Mouse (Mus musculus) c-Kit-negative CD71-positive TER-119-positive erythroid progenitor cells, embryonic 14.5 days (primary cell): ENCODE data around the gene Olfr374.

ENCODE experiments used
- DNase-seq: peaks from one replicate; pipeline ENCODE4 v3.0.0-alpha.2; 2013; ENCODE audit warnings: low read depth, low spot score

The Olfr374 gene

GRCm38 (mm10) chr8:72135446-72136301, 28.8 kb downstream of the Olfr374 start:
- no peak for DNase-seq

- no peak for DNase-seq
These were observed 29.6 kb downstream of the Olfr374 start for GRCm38 (mm10) chr8:72136302-72136978.

- DNase-seq, result no peak
These were observed 30.6 kb downstream of the Olfr374 start for GRCm38 (mm10) chr8:72137431-72137830.

GRCm38 (mm10) chr8:72138456-72138855, 31.6 kb downstream of the Olfr374 start:
- DNase-seq, result no peak

- DNase-seq, result no peak
These were observed 36.5 kb downstream of the Olfr374 start for GRCm38 (mm10) chr8:72143256-72143824.

GRCm38 (mm10) chr8:72144345-72144975, 37.6 kb downstream of the Olfr374 start:
- DNase-seq, result no peak

GRCm38 (mm10) chr8:72145511-72145910, 38.7 kb downstream of the Olfr374 start:
- DNase-seq, result no peak

GRCm38 (mm10) chr8:72146056-72146455, 39.2 kb downstream of the Olfr374 start:
- no peak for DNase-seq

- no peak for DNase-seq
These were observed 39.7 kb downstream of the Olfr374 start for GRCm38 (mm10) chr8:72146556-72146955.

- DNase-seq, result no peak
These were observed 40.4 kb downstream of the Olfr374 start for GRCm38 (mm10) chr8:72147266-72147665.

GRCm38 (mm10) chr8:72149056-72149455, 42.2 kb downstream of the Olfr374 start:
- no peak for DNase-seq

GRCm38 (mm10) chr8:72151418-72152078, 44.7 kb downstream of the Olfr374 start:
- DNase-seq, result no peak

GRCm38 (mm10) chr8:72153382-72153781, 46.5 kb downstream of the Olfr374 start:
- DNase-seq, result no peak

- DNase-seq, result no peak
These were observed 51.3 kb downstream of the Olfr374 start for GRCm38 (mm10) chr8:72158096-72158495.

GRCm38 (mm10) chr8:72158726-72159125, 51.9 kb downstream of the Olfr374 start:
- no peak for DNase-seq

GRCm38 (mm10) chr8:72160007-72160406, 53.2 kb downstream of the Olfr374 start:
- DNase-seq, result peak; percentile 8

GRCm38 (mm10) chr8:72160707-72161697, 54.2 kb downstream of the Olfr374 start, which contains the start of gene Rab8a:
Gene Rab8a (plus strand): TSS chr8:72161200.
- DNase-seq, result peak; percentile 99

GRCm38 (mm10) chr8:72162821-72163220, 56.0 kb downstream of the Olfr374 start:
- DNase-seq, result no peak
